Mouse (Mus musculus) heart, postnatal 0 days (tissue): Measurements from ENCODE around the gene Olfr221.

Experiments used
- CTCF ChIP-seq: IDR thresholded peaks from 2 replicates; pipeline ENCODE4 v1.5.1; 2016; ENCODE audit warnings: antibody characterized with exemption, control low read depth, low read depth
- EP300 ChIP-seq: IDR thresholded peaks from 2 replicates; pipeline ENCODE4 v1.6.1; 2016; ENCODE audit warnings: antibody characterized with exemption, low read depth

- TF ChIP-seq CTCF: no peak
- TF ChIP-seq EP300: no peak
Measured at GRCm38 (mm10) chr14:52021568-52022212, 20.6 kb downstream of the Olfr221 start.
